9 mouse cellular contexts compared by ENCODE assay signal in the genomic region with DNA sequence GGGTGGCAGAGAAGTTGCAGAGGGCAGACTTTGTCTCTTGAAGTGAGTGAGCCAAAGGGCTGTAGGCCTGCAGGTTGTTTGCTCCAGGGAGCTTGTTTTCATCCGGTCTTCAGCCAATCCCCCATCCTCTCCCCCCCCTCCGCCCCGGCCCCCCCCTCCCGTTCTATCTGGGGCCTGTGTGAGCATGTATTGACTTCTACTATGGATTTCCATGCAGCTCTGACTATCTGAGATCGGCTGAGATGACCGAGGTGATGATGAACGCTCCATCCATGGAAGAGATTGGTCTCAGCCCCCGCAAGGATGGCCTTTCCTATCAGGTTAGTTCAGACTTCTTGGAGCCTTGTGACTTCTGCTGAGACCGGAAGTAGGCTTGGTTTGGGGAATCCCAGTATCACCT. TPM values are rescaled to one million over a fixed set of nuclear protein-coding genes. Genes with fewer than 3 reads are reported as not detected.
DNase-seq lines count a peak whose midpoint lies in the region; ATAC-seq lines count a peak whose summit lies in the region.
"Had no signal": no experiment of that assay in that cellular context is flagged by ENCODE, and none has a peak within 500 bp of the region (broad histone marks: within the 10 kb centered on the region; RNA-seq: fewer than 3 reads in every experiment).

No protein-coding gene starts in this region.

- peaks cover 17% of the 10 kb centered on the region; the same call in 1 of the 2 replicates for H3K36me3 ChIP-seq in limb, embryonic 15.5 days

- peak overlapping the region; percentile 15; the same call in 1 of the 2 replicates for H3K4me3 ChIP-seq in limb, embryonic 15.5 days

- WGBS in limb, embryonic 15.5 days: 47% methylated on average over 9 of the region's 9 CpGs

- H3K27ac ChIP-seq in limb, embryonic 15.5 days: no peak overlapping the region

- H3K4me2 ChIP-seq in limb, embryonic 15.5 days: peak overlapping the region; percentile 34; the same call in 1 of the 2 replicates

- DNase-seq in heart, adult 11 months: peak; percentile 88
- no peak for DNase-seq in heart, adult 8-10 months (ENCODE audit: low spot score)
- peak; percentile 15 for DNase-seq in thymus, postnatal 4 days
- no peak for DNase-seq in thymus, postnatal 25 days
- no peak for DNase-seq in natural killer cell, adult 2 months (ENCODE audit: low spot score in 2 of 2)
- DNase-seq in urinary bladder, postnatal 25 days (ENCODE audit: low spot score): no peak
- DNase-seq: kidney, postnatal 4 days had no signal

- 0 out of 2 replicates have a peak, but pooled peaks cover 2% of the 10 kb centered on the region for H3K27me3 ChIP-seq in limb, embryonic 15.5 days

- peaks cover 66% of the 10 kb centered on the region for H3K4me1 ChIP-seq in limb, embryonic 15.5 days

- no peaks in the 10 kb centered on the region for H3K9me3 ChIP-seq in limb, embryonic 15.5 days

- no peak overlapping the region for H3K9ac ChIP-seq in limb, embryonic 15.5 days

- no peak for ATAC-seq in limb, embryonic 15.5 days (ENCODE audit: insufficient number of reproducible peaks, low FRiP score, low TSS enrichment, low read depth)
- no peak for ATAC-seq in megakaryocyte progenitor cell, adult 5-6 weeks (replicated peaks; ENCODE audit: poor library complexity)

RNA-seq across cellular contexts. Expression of a gene that starts 2.9 kb away (rescaled TPM):
- total RNA-seq in heart, adult 8-10 months (2022): 100 to 1,000 TPM; 352 to 622 (median 508) TPM
- polyA plus RNA-seq in limb, embryonic 15.5 days (2015; fragmentation: Nextera tagmentation; extraction: Ambion mirVana): 2.5 and 2.8 TPM in 2 replicates
- 17.9 and 19.2 TPM in 2 replicates for total RNA-seq in megakaryocyte progenitor cell, adult 5-6 weeks (2015)
- total RNA-seq in megakaryocyte progenitor cell, adult 5-6 weeks (2017): 16.6 and 21.4 TPM in 2 replicates

Comparison
In these comparisons a context has a peak if more than half of its experiments do, and no peak if none do; other contexts are left out.
1. DNase-seq: peak in heart, adult 11 months (single experiment) and thymus, postnatal 4 days (single experiment); none in heart, adult 8-10 months (single experiment), thymus, postnatal 25 days (single experiment), natural killer cell, adult 2 months (0 of 2) and urinary bladder, postnatal 25 days (single experiment).
2. RNA of a gene that starts 2.9 kb away (total RNA-seq): 352 to 622 TPM in heart, adult 8-10 months; 16.6 to 21.4 TPM in megakaryocyte progenitor cell, adult 5-6 weeks; every median in the first group is over 10 times any median in the second.